Comparison of ENCODE assay signal across 9 mouse cellular contexts in genomic region chr9:64667513-64667912, GRCm38 (mm10).
DNase-seq lines count a peak whose midpoint lies in the region; ATAC-seq lines count a peak whose summit lies in the region.
"Had no signal": no experiment of that assay in that cellular context is flagged by ENCODE, and none has a peak within 500 bp of the region (broad histone marks: within the 10 kb centered on the region; RNA-seq: fewer than 3 reads in every experiment).

No protein-coding gene starts in this region.

- ATAC-seq in heart, embryonic 16.5 days (replicated peaks; ENCODE audit: extremely low read depth, insufficient read depth, low FRiP score) = 0 out of 2 replicates have a peak, but pooled peaks have one; percentile 37
- peak; percentile 63; the same call in 1 of the 2 replicates for ATAC-seq in liver, embryonic 11.5 days (replicated peaks; ENCODE audit: low FRiP score)
- no peak for ATAC-seq in monocyte, adult 5-6 weeks (replicated peaks; ENCODE audit: insufficient number of reproducible peaks, low FRiP score, low TSS enrichment, poor library complexity, severe bottlenecking)

- H3K27ac ChIP-seq in heart, embryonic 16.5 days (ENCODE audit: low read length) = no peak overlapping the region
- no peak overlapping the region for H3K27ac ChIP-seq in embryonic facial prominence, embryonic 10.5 days (replicated peaks)
- no peak overlapping the region for H3K27ac ChIP-seq in liver, embryonic 11.5 days (ENCODE audit: low read depth, low read length)
- H3K27ac ChIP-seq: lung, embryonic 15.5 days had no signal

- H3K4me1 ChIP-seq in heart, embryonic 16.5 days (ENCODE audit: control insufficient read depth, insufficient read depth, low read length) = no peaks in the 10 kb centered on the region
- H3K4me1 ChIP-seq in embryonic facial prominence, embryonic 10.5 days = peaks cover 40% of the 10 kb centered on the region
- 0 out of 2 replicates have a peak, but pooled peaks cover 6% of the 10 kb centered on the region for H3K4me1 ChIP-seq in liver, embryonic 11.5 days (replicated peaks; ENCODE audit: control insufficient read depth, insufficient read depth, low read length)

- H3K4me3 ChIP-seq in heart, embryonic 16.5 days (ENCODE audit: low read length) = no peak overlapping the region
- H3K4me3 ChIP-seq in embryonic facial prominence, embryonic 10.5 days = no peak overlapping the region
- H3K4me3 ChIP-seq in liver, embryonic 11.5 days (ENCODE audit: low read depth, low read length) = no peak overlapping the region
- H3K4me3 ChIP-seq: lung, embryonic 15.5 days had no signal

- H3K9me3 ChIP-seq in heart, embryonic 16.5 days (replicated peaks; ENCODE audit: control insufficient read depth, low read length) = no peaks in the 10 kb centered on the region
- no peaks in the 10 kb centered on the region for H3K9me3 ChIP-seq in embryonic facial prominence, embryonic 10.5 days
- H3K9me3 ChIP-seq in liver, embryonic 11.5 days (ENCODE audit: control insufficient read depth, low read length) = no peaks in the 10 kb centered on the region
- H3K9me3 ChIP-seq: lung, embryonic 15.5 days had no signal

- no peaks in the 10 kb centered on the region; the same call in 1 of the 2 replicates for H3K27me3 ChIP-seq in heart, embryonic 16.5 days (ENCODE audit: control insufficient read depth, insufficient read depth, low read length)
- 0 out of 2 replicates have a peak, but pooled peaks cover 3% of the 10 kb centered on the region for H3K27me3 ChIP-seq in embryonic facial prominence, embryonic 10.5 days (replicated peaks; ENCODE audit: low read depth, poor library complexity, severe bottlenecking)
- H3K27me3 ChIP-seq in liver, embryonic 11.5 days (replicated peaks; ENCODE audit: control insufficient read depth, insufficient read depth, low read length) = no peaks in the 10 kb centered on the region
- H3K27me3 ChIP-seq: lung, embryonic 15.5 days had no signal

- intact Hi-C loops in gastrocnemius, postnatal 14 days (cut with DNase I; ENCODE audit: low total_unique reads) = no loop called here

- DNase-seq in heart, adult 11 months = no peak
- peak; percentile 17 for DNase-seq in CD4-positive helper T cell, adult 2 months (ENCODE audit: low read depth, low spot score)
- DNase-seq in embryonic facial prominence, embryonic 10.5 days (ENCODE audit: low spot score) = peak; percentile 62
- peak; percentile 54 for DNase-seq in liver, embryonic 11.5 days (ENCODE audit: low spot score)
- no peak for DNase-seq in layer of hippocampus, adult 9-11 months
- DNase-seq in gastrocnemius, postnatal 14 days = no peak

- H3K4me2 ChIP-seq in heart, embryonic 16.5 days (ENCODE audit: low read depth, low read length) = no peak overlapping the region
- H3K4me2 ChIP-seq in liver, embryonic 11.5 days = no peak overlapping the region
- H3K4me2 ChIP-seq: lung, embryonic 15.5 days had no signal

- no peak overlapping the region for H3K9ac ChIP-seq in heart, embryonic 16.5 days (ENCODE audit: low read length)
- no peak overlapping the region for H3K9ac ChIP-seq in liver, embryonic 11.5 days (ENCODE audit: low read depth, low read length)
- H3K9ac ChIP-seq: lung, embryonic 15.5 days had no signal

- H3K36me3 ChIP-seq in heart, embryonic 16.5 days (ENCODE audit: control insufficient read depth, insufficient read depth) = no peaks in the 10 kb centered on the region
- no peaks in the 10 kb centered on the region for H3K36me3 ChIP-seq in embryonic facial prominence, embryonic 10.5 days (replicated peaks)
- H3K36me3 ChIP-seq in liver, embryonic 11.5 days (ENCODE audit: control insufficient read depth, insufficient read depth, low read length) = no peaks in the 10 kb centered on the region
- H3K36me3 ChIP-seq: lung, embryonic 15.5 days had no signal

- WGBS in heart, embryonic 16.5 days = 7% methylated on average over 5 of the region's 5 CpGs
- 14% methylated on average over 5 of the region's 5 CpGs for WGBS in embryonic facial prominence, embryonic 10.5 days
- WGBS in liver, embryonic 11.5 days = 11% methylated on average over 5 of the region's 5 CpGs

Comparison
In these comparisons a context has a peak if more than half of its experiments do, and no peak if none do; other contexts are left out.
1. DNase-seq: peak in CD4-positive helper T cell, adult 2 months (single experiment), embryonic facial prominence, embryonic 10.5 days (single experiment) and liver, embryonic 11.5 days (single experiment); none in heart, adult 11 months (single experiment), layer of hippocampus, adult 9-11 months (single experiment) and gastrocnemius, postnatal 14 days (single experiment).